Mouse (Mus musculus): ENCODE data around the gene Prcc.
"Not testable (repeated sequence)": the region's sequence is repeated elsewhere in the genome, so short reads cannot be mapped to it uniquely, and the experiment has no call there.

- not testable (repeated sequence) for TF ChIP-seq CTCF, EP300 (IDR thresholded peaks at IDR 0.05; ENCODE audit: low read depth)
These were observed 16.6 kb upstream of the Prcc start for GRCm38 (mm10) chr3:87901959-87902358.

All from liver, postnatal 0 days (tissue).